Mouse (Mus musculus) limb, embryonic 15.5 days (tissue): ENCODE measurements around the gene Lcp1. TPM values are rescaled to one million over a fixed set of nuclear protein-coding genes. Genes with fewer than 3 reads are reported as not detected.
"Not testable (repeated sequence)": the region's sequence is repeated elsewhere in the genome, so short reads cannot be mapped to it uniquely, and the experiment has no call there.

Experiments
- ATAC-seq: fragments of 200-750 bp; cut with Nextera tagmentation; 2 replicates; pipeline ENCODE4 v1.8.0; 2017; ENCODE audit warnings: low read depth, moderate TSS enrichment; ENCODE audit not compliant: insufficient number of reproducible peaks, low FRiP score, low TSS enrichment
- H3K27ac ChIP-seq: fragments of 300-500 bp; sonication (generic); 2 replicates; pipeline ENCODE4 v1.5.1; 2015; ENCODE audit warnings: moderate library complexity, mild to moderate bottlenecking, inconsistent platforms
- H3K27me3 ChIP-seq: fragments of 300-500 bp; sonication (generic); 2 replicates; pipeline ENCODE4 v1.6.1; 2015; ENCODE audit warnings: inconsistent platforms
- H3K36me3 ChIP-seq: fragments of 300-500 bp; sonication (generic); 2 replicates; pipeline ENCODE4 v1.6.1; 2015; ENCODE audit warnings: inconsistent platforms
- H3K4me1 ChIP-seq: fragments of 300-500 bp; sonication (generic); 2 replicates; pipeline ENCODE4 v1.6.1; 2015; ENCODE audit warnings: inconsistent platforms
- H3K4me2 ChIP-seq: fragments of 300-500 bp; sonication (generic); 2 replicates; pipeline ENCODE4 v1.6.1; 2015; ENCODE audit warnings: mild to moderate bottlenecking, inconsistent platforms
- H3K4me3 ChIP-seq: fragments of 300-500 bp; sonication (generic); 2 replicates; pipeline ENCODE4 v1.5.1; 2015; ENCODE audit warnings: mild to moderate bottlenecking, inconsistent platforms
- H3K9ac ChIP-seq: fragments of 300-500 bp; sonication (generic); 2 replicates; pipeline ENCODE4 v1.6.1; 2015; ENCODE audit warnings: inconsistent platforms
- H3K9me3 ChIP-seq: fragments of 300-500 bp; sonication (generic); 2 replicates; pipeline ENCODE4 v1.6.1; 2016; ENCODE audit warnings: inconsistent platforms
- WGBS: fragments of 180-500 bp; shearing (Covaris S2); methylation state at CpG from one replicate; pipeline ENCODE4 v1.1.7; 2015; 5-methylcytosine and 5-hydroxymethylcytosine counted together
- polyA plus RNA-seq: library from polyadenylated mRNA; unstranded; fragments of >200 nt; fragmentation: Nextera tagmentation; extraction: Ambion mirVana; gene quantifications from 2 replicates; pipeline ENCODE4 v1.2.1, GENCODE M21; 2015

Gene Lcp1
- 36.7 and 38.4 TPM in 2 replicates for polyA plus RNA-seq

GRCm38 (mm10) chr14:75130501-75131318, at the start of gene Lcp1, which contains the start of gene Lrrc63:
Lcp1 (plus strand) TSS chr14:75131101.
Lrrc63 (minus strand) TSS chr14:75130881.
- ATAC-seq, result peak; percentile 86
- no peak within 1 kb of the TSS; the same call in 1 of the 2 replicates for H3K27ac ChIP-seq
- H3K27me3 ChIP-seq, result no peaks in the 10 kb centered on the region
- H3K9ac ChIP-seq, result peak within 1 kb of the TSS; percentile 42
- peak within 1 kb of the TSS; percentile 58 for H3K4me3 ChIP-seq
- H3K9me3 ChIP-seq, result no peaks in the 10 kb centered on the region
- under 1% methylated on average over 39 of the region's 42 CpGs for WGBS
- peak within 1 kb of the TSS; percentile 94 for H3K4me2 ChIP-seq
- no peaks in the 10 kb centered on the region for H3K36me3 ChIP-seq
- H3K4me1 ChIP-seq, result peaks cover 7% of the 10 kb centered on the region; the same call in 1 of the 2 replicates

GRCm38 (mm10) chr14:75102956-75103355, 27.9 kb upstream of the Lcp1 start:
- no peak for ATAC-seq
- WGBS, result 86% methylated on average over 5 of the region's 5 CpGs
- Histone ChIP-seq H3K27ac (no peak overlapping the region), H3K4me2 (no peak overlapping the region), H3K4me1 (no peaks in the 10 kb centered on the region), H3K36me3 (no peaks in the 10 kb centered on the region), H3K9me3 (no peaks in the 10 kb centered on the region), H3K27me3 (no peaks in the 10 kb centered on the region), H3K4me3 (no peak overlapping the region), H3K9ac (no peak overlapping the region)

GRCm38 (mm10) chr14:75121658-75122057, 9.2 kb upstream of the Lcp1 start:
- H3K27me3 ChIP-seq, result no peaks in the 10 kb centered on the region
- no peak for ATAC-seq
- 74% methylated on average over 8 of the region's 8 CpGs for WGBS

GRCm38 (mm10) chr14:75131324-75131935, 529 bp downstream of the Lcp1 start:
- no peak overlapping the region for H3K27ac ChIP-seq
- H3K27me3 ChIP-seq, result no peaks in the 10 kb centered on the region
- 2% methylated on average over 12 of the region's 12 CpGs for WGBS
- H3K9me3 ChIP-seq, result no peaks in the 10 kb centered on the region
- no peak for ATAC-seq
- H3K4me2 ChIP-seq, result peak overlapping the region; percentile 94
- no peak overlapping the region for H3K9ac ChIP-seq
- H3K4me1 ChIP-seq, result peaks cover 7% of the 10 kb centered on the region; the same call in 1 of the 2 replicates
- H3K36me3 ChIP-seq, result no peaks in the 10 kb centered on the region
- H3K4me3 ChIP-seq, result peak overlapping the region; percentile 58

More at GRCm38 (mm10) chr14:75121658-75122057, 9.2 kb upstream of the Lcp1 start:
- no peak overlapping the region for H3K4me3 ChIP-seq
- no peaks in the 10 kb centered on the region for H3K9me3 ChIP-seq
- no peaks in the 10 kb centered on the region for H3K4me1 ChIP-seq
- H3K36me3 ChIP-seq, result no peaks in the 10 kb centered on the region
- no peak overlapping the region for H3K4me2 ChIP-seq
- H3K9ac ChIP-seq, result no peak overlapping the region
- H3K27ac ChIP-seq, result no peak overlapping the region

GRCm38 (mm10) chr14:75136119-75136966, 5.4 kb downstream of the Lcp1 start:
- Histone ChIP-seq H3K27me3 (no peaks in the 10 kb centered on the region), H3K4me2 (no peak overlapping the region), H3K9ac (no peak overlapping the region)

GRCm38 (mm10) chr14:75138503-75138902, 7.6 kb downstream of the Lcp1 start:
- Histone ChIP-seq H3K4me3 (no peak overlapping the region), H3K27ac (no peak overlapping the region), H3K27me3 (no peaks in the 10 kb centered on the region), H3K36me3 (no peaks in the 10 kb centered on the region), H3K4me2 (no peak overlapping the region), H3K9ac (no peak overlapping the region), H3K9me3 (no peaks in the 10 kb centered on the region), H3K4me1 (no peaks in the 10 kb centered on the region)
- WGBS, result 78% methylated on average over 10 of the region's 10 CpGs
- no peak for ATAC-seq

More at GRCm38 (mm10) chr14:75136119-75136966, 5.4 kb downstream of the Lcp1 start:
- Histone ChIP-seq H3K27ac (no peak overlapping the region; the same call in 1 of the 2 replicates), H3K4me3 (no peak overlapping the region), H3K36me3 (no peaks in the 10 kb centered on the region), H3K4me1 (no peaks in the 10 kb centered on the region), H3K9me3 (no peaks in the 10 kb centered on the region)
- ATAC-seq, result no peak
- WGBS, result 75% methylated on average over 25 of the region's 25 CpGs

- Histone ChIP-seq H3K4me1 (no peaks in the 10 kb centered on the region), H3K9ac (no peak overlapping the region), H3K4me2 (no peak overlapping the region), H3K36me3 (no peaks in the 10 kb centered on the region), H3K27me3 (no peaks in the 10 kb centered on the region), H3K9me3 (no peaks in the 10 kb centered on the region), H3K27ac (no peak overlapping the region), H3K4me3 (no peak overlapping the region)
- no peak for ATAC-seq
- 80% methylated on average over 2 of the region's 2 CpGs for WGBS
Measured at GRCm38 (mm10) chr14:75139225-75139624, 8.3 kb downstream of the Lcp1 start.

GRCm38 (mm10) chr14:75147706-75148105, 16.8 kb downstream of the Lcp1 start:
- WGBS, result 81% methylated on average over 2 of the region's 2 CpGs
- H3K4me3 ChIP-seq, H3K9me3 ChIP-seq: not testable (repeated sequence)

GRCm38 (mm10) chr14:75148229-75148628, 17.3 kb downstream of the Lcp1 start:
- H3K9me3 ChIP-seq, result no peaks in the 10 kb centered on the region
- H3K4me1 ChIP-seq, result no peaks in the 10 kb centered on the region
- ATAC-seq, result no peak
- H3K27ac ChIP-seq, result no peak overlapping the region
- H3K9ac ChIP-seq, result no peak overlapping the region
- no peak overlapping the region for H3K4me2 ChIP-seq
- H3K36me3 ChIP-seq, result no peaks in the 10 kb centered on the region
- 79% methylated on average over 9 of the region's 9 CpGs for WGBS
- H3K4me3 ChIP-seq, result no peak overlapping the region
- H3K27me3 ChIP-seq, result no peaks in the 10 kb centered on the region

More at GRCm38 (mm10) chr14:75147706-75148105, 16.8 kb downstream of the Lcp1 start:
- H3K27me3 ChIP-seq, H3K4me2 ChIP-seq, H3K36me3 ChIP-seq, H3K9ac ChIP-seq, ATAC-seq, H3K4me1 ChIP-seq, H3K27ac ChIP-seq: not testable (repeated sequence)

- no peak for ATAC-seq
- H3K9me3 ChIP-seq, result no peaks in the 10 kb centered on the region
- H3K36me3 ChIP-seq, result no peaks in the 10 kb centered on the region
- 61% methylated on average over 2 of the region's 2 CpGs for WGBS
- no peaks in the 10 kb centered on the region for H3K27me3 ChIP-seq
- no peak overlapping the region for H3K4me3 ChIP-seq
- H3K4me1 ChIP-seq, result no peaks in the 10 kb centered on the region
- no peak overlapping the region for H3K4me2 ChIP-seq
- no peak overlapping the region for H3K9ac ChIP-seq
- no peak overlapping the region for H3K27ac ChIP-seq
Measured at GRCm38 (mm10) chr14:75150653-75151052, 19.8 kb downstream of the Lcp1 start.

GRCm38 (mm10) chr14:75151146-75151545, 20.2 kb downstream of the Lcp1 start:
- WGBS, result 78% methylated on average over 3 of the region's 3 CpGs
- no peak for ATAC-seq

More at GRCm38 (mm10) chr14:75151146-75151545, 20.2 kb downstream of the Lcp1 start:
- Histone ChIP-seq H3K36me3 (no peaks in the 10 kb centered on the region), H3K4me3 (no peak overlapping the region), H3K9ac (no peak overlapping the region), H3K27me3 (no peaks in the 10 kb centered on the region), H3K4me1 (no peaks in the 10 kb centered on the region), H3K4me2 (no peak overlapping the region), H3K9me3 (no peaks in the 10 kb centered on the region), H3K27ac (no peak overlapping the region)
